Mouse (Mus musculus) olfactory bulb, adult 2 months (tissue): ENCODE results near the gene Maneal. TPM values are rescaled to one million over a fixed set of nuclear protein-coding genes. Genes with fewer than 3 reads are reported as not detected.

ENCODE experiments used
- H3K27ac ChIP-seq: fragments of 200-500 bp; 2 replicates; pipeline ENCODE4 v1.5.1; 2012; ENCODE audit warnings: low read depth, low read length; ENCODE audit not compliant: insufficient read depth
- H3K4me1 ChIP-seq: fragments of 200-500 bp; 2 replicates; pipeline ENCODE4 v1.6.1; 2012; ENCODE audit warnings: low read length; ENCODE audit not compliant: control insufficient read depth, insufficient read depth
- H3K4me3 ChIP-seq: fragments of 200-500 bp; 2 replicates; pipeline ENCODE4 v1.5.1; 2012; ENCODE audit warnings: mild to moderate bottlenecking, low read depth, low read length, moderate library complexity; ENCODE audit not compliant: insufficient read depth
- CTCF ChIP-seq: fragments of 200-500 bp; IDR thresholded peaks from 2 replicates; pipeline ENCODE4 v1.5.1; 2012; ENCODE audit warnings: low read depth, mild to moderate bottlenecking, low read length, moderate library complexity; ENCODE audit not compliant: insufficient read depth
- POLR2A ChIP-seq: fragments of 200-500 bp; IDR thresholded peaks from 2 replicates; pipeline ENCODE4 v1.6.1; 2012; ENCODE audit warnings: mild to moderate bottlenecking, low read depth, low read length, moderate library complexity; ENCODE audit not compliant: insufficient read depth
- WGBS: fragments of 180-500 bp; shearing (Covaris S2); methylation state at CpG from one replicate; pipeline ENCODE4 v1.1.7; 2018; 5-methylcytosine and 5-hydroxymethylcytosine counted together
- polyA plus RNA-seq: library from polyadenylated mRNA; stranded (reverse); fragments of >200 nt; gene quantifications from 2 replicates; pipeline ENCODE4 v1.2.4, GENCODE M21; 2012; ENCODE audit warnings: low replicate concordance; ENCODE audit not compliant: missing spikeins, insufficient read depth, insufficient read length

The Maneal gene
- polyA plus RNA-seq, 1 experiment: not detected

- Histone ChIP-seq H3K4me3 (no peak overlapping the region), H3K27ac (no peak overlapping the region), H3K4me1 (no peaks in the 10 kb centered on the region)
- TF ChIP-seq CTCF (no peak), POLR2A (no peak)
- WGBS: 96% methylated on average over 21 of the region's 21 CpGs
Measured at GRCm38 (mm10) chr4:124825371-124825965, 36.5 kb downstream of the Maneal start.

DNA sequence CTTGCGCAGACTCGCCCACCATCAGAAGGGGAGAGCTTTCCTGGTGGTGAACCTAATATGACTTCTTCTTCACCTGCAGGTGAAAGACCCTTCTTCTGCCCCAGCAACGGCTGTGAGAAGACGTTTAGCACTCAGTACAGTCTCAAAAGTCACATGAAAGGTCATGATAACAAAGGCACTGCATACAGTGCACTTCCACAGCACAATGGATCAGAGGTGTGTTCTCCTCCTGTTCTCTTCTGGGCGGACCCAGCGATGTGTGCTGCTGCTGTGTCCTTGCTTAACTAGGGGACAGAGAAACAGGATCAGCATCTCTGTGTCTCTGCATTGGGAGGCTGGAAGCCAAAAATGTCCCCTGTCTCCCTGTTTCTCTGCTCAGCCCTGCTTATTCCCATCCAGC lies 37.0 kb downstream of the Maneal start:
- H3K4me1 ChIP-seq: no peaks in the 10 kb centered on the region
- H3K4me3 ChIP-seq: no peak overlapping the region
- no peak overlapping the region for H3K27ac ChIP-seq
- whole genome bisulfite sequencing: 89% methylated on average over 6 of the region's 6 CpGs
- no peak for TF ChIP-seq CTCF

GRCm38 (mm10) chr4:124818832-124819231 lies 43.1 kb downstream of the Maneal start:
- no peak for TF ChIP-seq POLR2A
- no peak for TF ChIP-seq CTCF
- 95% methylated on average over 4 of the region's 4 CpGs for WGBS
- Histone ChIP-seq H3K4me1 (peaks cover 10% of the 10 kb centered on the region; the same call in 1 of the 2 replicates), H3K27ac (no peak overlapping the region), H3K4me3 (no peak overlapping the region)

GRCm38 (mm10) chr4:124817803-124818202 lies 44.2 kb downstream of the Maneal start:
- TF ChIP-seq POLR2A (no peak), CTCF (no peak)
- WGBS: 45% methylated on average over 6 of the region's 6 CpGs
- Histone ChIP-seq H3K27ac (no peak overlapping the region), H3K4me1 (peaks cover 10% of the 10 kb centered on the region; the same call in 1 of the 2 replicates), H3K4me3 (no peak overlapping the region)

GRCm38 (mm10) chr4:124815901-124816300 lies 46.1 kb downstream of the Maneal start:
- Histone ChIP-seq H3K27ac (no peak overlapping the region), H3K4me3 (no peak overlapping the region), H3K4me1 (peaks cover 14% of the 10 kb centered on the region)
- 64% methylated on average over 11 of the region's 11 CpGs for WGBS
- TF ChIP-seq POLR2A (no peak), CTCF (no peak)

DNA sequence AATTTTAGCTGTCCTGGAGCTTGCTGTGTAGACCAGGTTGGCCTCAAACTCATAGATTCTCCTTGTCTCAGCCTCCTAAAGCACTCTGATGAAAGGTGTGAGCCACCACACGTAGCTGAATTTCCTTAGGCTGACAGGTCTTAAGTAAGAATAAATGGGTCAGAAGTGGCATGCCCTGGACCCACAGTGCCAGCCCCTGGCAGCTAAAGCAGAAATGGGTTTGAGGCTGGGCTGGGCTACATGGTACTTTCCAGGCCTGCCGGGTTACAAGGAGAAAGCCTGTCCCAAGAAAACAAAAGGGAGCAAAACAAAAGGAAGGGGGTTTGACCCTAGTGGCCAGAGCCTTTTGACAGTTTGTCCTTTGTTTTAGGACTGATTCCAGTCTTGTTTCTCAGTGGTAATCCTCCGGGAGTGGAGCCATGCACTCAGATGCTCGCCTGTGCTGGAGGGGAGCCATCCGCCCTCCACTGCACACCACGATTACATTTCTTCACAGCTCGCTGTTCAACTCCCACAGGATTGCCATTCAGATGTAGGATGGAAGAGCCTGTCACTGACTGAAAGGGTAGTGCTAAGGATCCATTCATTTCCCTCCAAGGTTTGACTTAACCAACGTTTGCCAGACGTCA lies 50.5 kb downstream of the Maneal start:
- whole genome bisulfite sequencing: 33% methylated on average over 9 of the region's 9 CpGs
- Histone ChIP-seq H3K27ac (no peak overlapping the region), H3K4me1 (peaks cover 15% of the 10 kb centered on the region), H3K4me3 (no peak overlapping the region)
- no peak for TF ChIP-seq POLR2A
- TF ChIP-seq CTCF: no peak

DNA sequence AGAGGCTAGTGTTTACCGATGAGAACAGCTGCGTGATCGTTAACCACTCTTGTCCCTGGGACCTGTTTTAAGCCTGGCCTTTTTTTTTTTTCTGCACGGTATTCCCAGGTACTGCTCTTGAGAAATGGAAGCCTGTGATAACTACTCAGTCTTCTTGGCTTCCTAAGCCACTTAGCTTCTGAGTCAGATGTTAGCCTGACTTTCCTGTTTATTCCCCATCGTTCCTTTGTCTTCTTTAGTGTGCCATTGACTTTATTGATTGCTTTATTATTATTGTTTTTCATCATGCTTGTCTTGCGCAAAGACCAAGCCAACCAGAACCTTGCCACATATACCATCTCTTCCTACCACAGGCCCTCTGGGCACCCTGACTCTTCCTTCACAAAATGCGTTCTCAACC lies 51.9 kb downstream of the Maneal start:
- 79% methylated on average over 7 of the region's 7 CpGs for WGBS
- H3K27ac ChIP-seq: no peak overlapping the region
- no peak for TF ChIP-seq CTCF
- TF ChIP-seq POLR2A: no peak

GRCm38 (mm10) chr4:124809136-124809883 lies 52.7 kb downstream of the Maneal start:
- WGBS: 83% methylated on average over 9 of the region's 9 CpGs
- Histone ChIP-seq H3K4me3 (no peak overlapping the region), H3K27ac (no peak overlapping the region), H3K4me1 (peaks cover 13% of the 10 kb centered on the region)
- TF ChIP-seq POLR2A: no peak
- no peak for TF ChIP-seq CTCF

More for the DNA sequence above, 51.9 kb downstream of the Maneal start:
- Histone ChIP-seq H3K4me1 (peaks cover 13% of the 10 kb centered on the region), H3K4me3 (no peak overlapping the region)

GRCm38 (mm10) chr4:124808511-124808910 lies 53.5 kb downstream of the Maneal start:
- 83% methylated on average over 5 of the region's 5 CpGs for WGBS
- TF ChIP-seq POLR2A (no peak), CTCF (no peak)
- no peak overlapping the region for H3K27ac ChIP-seq
- H3K4me1 ChIP-seq: peaks cover 15% of the 10 kb centered on the region
- no peak overlapping the region for H3K4me3 ChIP-seq

Other genes starting within 250 kb of the Maneal start
- not detected in 2 replicates for gene Pou3f1, start 205.4 kb downstream of the Maneal start, polyA plus RNA-seq
- not detected in 2 replicates for gene Utp11, start 168.6 kb downstream of the Maneal start, polyA plus RNA-seq
- not detected in 2 replicates for gene Fhl3, start 161.5 kb downstream of the Maneal start, polyA plus RNA-seq
- not detected in 2 replicates for gene Sf3a3, start 147.4 kb downstream of the Maneal start, polyA plus RNA-seq
- not detected in 2 replicates for gene Inpp5b, start 120.3 kb downstream of the Maneal start, polyA plus RNA-seq
- gene Mtf1, start 60.1 kb downstream of the Maneal start, polyA plus RNA-seq: not detected in 2 replicates
- not detected in 2 replicates for gene Yrdc, start 11.5 kb downstream of the Maneal start, polyA plus RNA-seq
- not detected in 2 replicates for gene 1110065P20Rik, start 11.0 kb downstream of the Maneal start, polyA plus RNA-seq
- not detected in 2 replicates for gene Epha10, start 18.7 kb upstream of the Maneal start, polyA plus RNA-seq
- not detected in 2 replicates for gene 9930104L06Rik, start 74.9 kb upstream of the Maneal start, polyA plus RNA-seq
- gene Cdca8, start 77.1 kb upstream of the Maneal start, polyA plus RNA-seq: not detected in 2 replicates
- not detected in 2 replicates for gene Rspo1, start 124.3 kb upstream of the Maneal start, polyA plus RNA-seq
- not detected in 2 replicates for gene Gnl2, start 154.4 kb upstream of the Maneal start, polyA plus RNA-seq
- gene Dnali1, start 203.5 kb upstream of the Maneal start, polyA plus RNA-seq: not detected in 2 replicates
- not detected in 2 replicates for gene Snip1, start 204.5 kb upstream of the Maneal start, polyA plus RNA-seq
- not detected in 2 replicates for gene Meaf6, start 223.0 kb upstream of the Maneal start, polyA plus RNA-seq